15 mouse cellular contexts compared by ENCODE assay signal in genomic region chr3:133321928-133322327, GRCm38 (mm10).
"Had no signal": no experiment of that assay in that cellular context is flagged by ENCODE, and none has a peak within 500 bp of the region (broad histone marks: within the 10 kb centered on the region; RNA-seq: fewer than 3 reads in every experiment).

No protein-coding gene starts in this region.

- H3K4me2 ChIP-seq: lung, embryonic 14.5 days; midbrain, embryonic 12.5 days; neural tube, embryonic 13.5 days had no signal

- DNase-seq: lung, adult 18-20 months; lung, embryonic 14.5 days; lung, postnatal 10 days; lung, postnatal 4 days; midbrain, embryonic 14.5 days; retina, postnatal 1 day; right cerebral cortex, adult 18-20 months; right cerebral cortex, postnatal 25 days; right cerebral cortex, postnatal 4 days; spleen, adult 18-20 months; thymus, adult 18-20 months had no signal

- H3K27me3 ChIP-seq: midbrain, embryonic 12.5 days; neural tube, embryonic 13.5 days had no signal

- H3K9me3 ChIP-seq: midbrain, embryonic 12.5 days; neural tube, embryonic 13.5 days had no signal

- H3K27ac ChIP-seq: midbrain, embryonic 10.5 days; midbrain, embryonic 12.5 days; neural tube, embryonic 13.5 days had no signal

- ATAC-seq: midbrain, embryonic 16.5 days had no signal

- H3K4me3 ChIP-seq: midbrain, embryonic 10.5 days; midbrain, embryonic 12.5 days; neural tube, embryonic 13.5 days had no signal

- H3K9ac ChIP-seq: lung, embryonic 14.5 days; midbrain, embryonic 12.5 days; neural tube, embryonic 13.5 days had no signal

- H3K4me1 ChIP-seq: midbrain, embryonic 12.5 days; neural tube, embryonic 13.5 days had no signal
